Mouse (Mus musculus): ENCODE results near the gene Heyl. TPM values are rescaled to one million over a fixed set of nuclear protein-coding genes. Genes with fewer than 3 reads are reported as not detected.

Gene Heyl
- polyA plus RNA-seq, 1 experiment from 2014 or later, result 0.78 TPM

DNA sequence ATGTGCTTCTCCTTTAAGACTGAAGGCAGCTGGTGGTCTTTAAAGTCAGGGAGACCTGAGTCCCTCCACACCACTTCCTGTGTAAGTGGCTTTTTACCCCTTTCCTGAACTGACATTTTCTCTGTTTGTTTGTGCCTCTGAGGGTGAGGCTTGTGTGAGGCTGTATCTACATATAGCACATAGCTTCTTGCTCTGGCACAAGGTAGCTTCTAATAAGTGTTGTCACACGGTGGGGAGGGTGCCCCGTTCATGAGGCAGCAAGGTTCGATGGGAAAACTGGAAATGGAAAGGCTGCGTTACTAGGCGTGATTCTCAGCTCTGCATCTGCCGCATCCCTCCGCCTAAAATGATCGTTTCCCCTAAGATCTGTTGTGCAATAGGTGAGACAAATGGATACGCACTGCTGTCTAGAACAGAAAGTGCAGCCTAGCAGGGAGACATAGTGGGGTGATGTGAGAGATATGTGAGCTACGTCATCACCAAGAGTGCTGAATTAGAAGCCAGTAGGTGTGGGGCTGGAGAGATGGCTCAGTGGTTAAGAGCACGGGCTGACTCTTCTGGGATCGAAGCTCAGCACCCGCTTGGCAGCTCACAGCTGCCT, 3.2 kb downstream of the Heyl start:
- DNase-seq (no peak), ATAC-seq (no peak)
- Histone ChIP-seq H3K9ac (replicated peaks) (no peak overlapping the region), H3K36me3 (replicated peaks; ENCODE audit: insufficient read depth, low read length) (no peaks in the 10 kb centered on the region), H3K9me3 (ENCODE audit: low read length) (no peaks in the 10 kb centered on the region), H3K27me3 (ENCODE audit: insufficient read depth, low read length) (peaks cover 48% of the 10 kb centered on the region), H3K27ac (ENCODE audit: low read depth) (no peak overlapping the region), H3K4me2 (ENCODE audit: low read depth, low read length) (no peak overlapping the region), H3K4me1 (ENCODE audit: insufficient read depth) (peaks cover 21% of the 10 kb centered on the region), H3K4me3 (ENCODE audit: low read depth, low read length) (no peak overlapping the region)
- 57% methylated on average over 13 of the region's 13 CpGs for WGBS (ENCODE audit: insufficient replicate concordance)
- TF ChIP-seq EP300 (IDR thresholded peaks at IDR 0.05; ENCODE audit: low read depth) (no peak), CTCF (IDR thresholded peaks at IDR 0.05; ENCODE audit: low read depth) (no peak)

DNA sequence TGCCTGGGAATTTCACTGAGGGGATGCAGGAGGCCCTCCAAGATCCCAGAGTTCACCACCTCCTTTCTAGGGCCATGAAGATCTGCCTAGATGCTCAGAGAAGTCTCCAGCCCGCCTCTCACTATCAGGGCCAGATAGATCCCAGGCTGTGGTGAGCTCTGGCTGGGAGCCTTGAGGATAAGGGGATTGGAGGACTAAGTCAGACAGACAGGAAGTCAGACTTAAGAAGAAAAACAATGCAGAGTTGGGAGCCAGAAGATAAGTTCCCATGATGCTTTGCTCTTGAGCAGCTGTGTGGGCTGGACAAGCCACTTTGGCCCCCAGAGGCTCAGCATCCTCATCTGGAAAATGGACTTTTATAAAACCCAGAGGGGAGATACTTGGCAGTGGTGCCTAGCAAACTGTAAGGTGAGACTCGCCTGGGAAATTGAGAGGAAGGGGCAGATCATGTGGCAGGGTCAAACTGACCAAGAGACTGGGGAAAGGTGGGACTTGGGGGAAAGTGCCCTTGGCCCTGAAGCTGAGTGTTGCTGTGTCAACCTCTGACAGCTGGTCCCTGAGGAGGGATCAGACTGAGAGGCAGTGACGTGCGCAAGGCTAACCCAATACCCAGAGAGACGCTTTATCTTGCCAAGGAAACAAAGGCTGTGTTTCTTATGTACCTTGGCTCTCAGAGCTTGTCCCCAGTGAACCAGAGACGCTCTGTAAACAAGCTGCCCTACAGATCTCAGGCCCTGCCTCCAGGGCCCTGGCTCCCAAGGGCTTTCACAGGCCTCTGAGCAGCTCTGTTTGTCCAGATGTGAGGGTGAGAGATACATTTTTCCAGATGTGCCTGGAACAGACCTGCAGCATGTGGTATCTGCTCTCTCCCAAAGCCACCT, 4.3 kb downstream of the Heyl start:
- H3K36me3 ChIP-seq (replicated peaks; ENCODE audit: insufficient read depth, low read length), result no peaks in the 10 kb centered on the region
- no peak overlapping the region for H3K4me2 ChIP-seq (ENCODE audit: low read depth, low read length)
- no peak overlapping the region for H3K9ac ChIP-seq (replicated peaks)
- H3K4me3 ChIP-seq (ENCODE audit: low read depth, low read length), result no peak overlapping the region
- H3K27ac ChIP-seq (ENCODE audit: low read depth), result peak overlapping the region; percentile 22; the same call in 1 of the 2 replicates
- peaks cover 21% of the 10 kb centered on the region for H3K4me1 ChIP-seq (ENCODE audit: insufficient read depth)
- 59% methylated on average over 6 of the region's 6 CpGs for WGBS (ENCODE audit: insufficient replicate concordance)
- H3K9me3 ChIP-seq (ENCODE audit: low read length), result no peaks in the 10 kb centered on the region
- no peak for DNase-seq
- peaks cover 42% of the 10 kb centered on the region for H3K27me3 ChIP-seq (ENCODE audit: insufficient read depth, low read length)
- ATAC-seq, result no peak
- TF ChIP-seq EP300 (IDR thresholded peaks at IDR 0.05; ENCODE audit: low read depth), result no peak
- no peak for TF ChIP-seq CTCF (IDR thresholded peaks at IDR 0.05; ENCODE audit: low read depth)

DNA sequence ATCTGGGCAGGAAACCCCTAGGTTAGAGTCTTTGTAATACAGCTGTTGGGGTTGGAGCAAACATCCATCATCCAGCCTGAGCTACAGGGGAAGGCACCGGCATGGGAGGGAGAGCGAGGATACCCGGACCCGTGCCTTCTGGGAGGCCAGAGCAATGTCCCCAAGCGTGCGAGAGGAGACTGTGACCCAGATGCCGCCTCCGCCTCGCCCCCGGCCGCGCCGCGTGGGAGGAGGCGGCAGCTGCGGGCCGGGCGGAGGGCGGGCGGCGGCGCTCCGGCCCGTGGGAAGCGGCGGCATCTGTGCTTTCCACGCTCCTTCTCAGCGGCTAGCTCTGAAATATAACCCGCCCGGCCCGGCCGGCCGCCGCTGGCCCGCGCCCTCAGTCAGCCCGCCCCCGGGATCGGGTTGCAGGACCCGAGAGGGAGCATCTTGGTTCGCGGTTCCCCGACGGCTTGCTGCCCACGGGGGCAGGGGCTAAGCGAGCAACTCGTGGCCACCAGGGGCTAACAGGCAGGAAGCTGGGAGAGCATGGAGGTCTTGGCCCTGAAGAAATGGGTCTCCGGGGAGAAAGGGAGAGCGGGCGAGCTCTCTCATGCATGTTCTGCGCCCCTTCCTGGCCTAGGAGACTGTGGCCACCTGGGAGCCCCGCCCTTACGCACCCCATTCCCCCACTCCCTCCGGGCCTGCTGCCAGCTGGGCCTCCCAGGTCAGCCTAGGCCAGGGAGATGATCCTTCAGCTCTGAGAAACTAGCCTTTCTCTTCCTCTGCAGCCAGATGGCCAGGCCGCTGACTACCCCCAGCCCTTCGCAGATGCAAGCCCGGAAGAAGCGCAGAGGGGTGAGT, 6.2 kb downstream of the Heyl start:
- no peaks in the 10 kb centered on the region for H3K9me3 ChIP-seq (ENCODE audit: low read length)
- H3K36me3 ChIP-seq (replicated peaks; ENCODE audit: insufficient read depth, low read length), result no peaks in the 10 kb centered on the region
- DNase-seq (peak; percentile 62), ATAC-seq (peak; percentile 73)
- TF ChIP-seq EP300 (IDR thresholded peaks at IDR 0.05; ENCODE audit: low read depth), result no peak
- TF ChIP-seq CTCF (IDR thresholded peaks at IDR 0.05; ENCODE audit: low read depth), result no peak
- H3K4me1 ChIP-seq (ENCODE audit: insufficient read depth), result peaks cover 16% of the 10 kb centered on the region
- H3K4me3 ChIP-seq (ENCODE audit: low read depth, low read length), result peak overlapping the region; percentile 36
- H3K27me3 ChIP-seq (ENCODE audit: insufficient read depth, low read length), result peaks cover 36% of the 10 kb centered on the region
- H3K9ac ChIP-seq (replicated peaks), result no peak overlapping the region
- H3K4me2 ChIP-seq (ENCODE audit: low read depth, low read length), result peak overlapping the region; percentile 52
- peak overlapping the region; percentile 31; the same call in 1 of the 2 replicates for H3K27ac ChIP-seq (ENCODE audit: low read depth)
- WGBS (ENCODE audit: insufficient replicate concordance), result 8% methylated on average over 54 of the region's 58 CpGs

DNA sequence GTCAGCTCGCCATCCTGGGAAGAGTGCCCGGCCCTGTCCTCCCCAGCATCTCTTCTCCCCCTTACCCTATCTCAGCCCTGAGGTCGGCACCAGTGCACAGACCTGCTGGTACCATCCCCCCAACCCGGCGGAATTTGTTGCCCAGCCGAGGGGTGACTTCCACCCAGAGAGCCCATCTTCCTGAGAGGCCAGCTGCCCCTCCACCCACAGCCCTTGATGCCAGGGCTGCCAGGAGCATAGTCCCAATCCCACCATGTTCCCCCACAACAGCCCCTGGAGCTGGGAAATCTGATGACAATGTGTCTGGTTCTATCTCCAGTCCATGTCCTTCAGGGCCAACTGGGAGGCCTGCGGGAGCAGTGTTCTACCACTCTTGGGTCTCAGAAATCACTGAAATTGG, 12.9 kb downstream of the Heyl start:
- Histone ChIP-seq H3K4me2 (ENCODE audit: low read depth, low read length) (no peak overlapping the region), H3K9ac (replicated peaks) (no peak overlapping the region), H3K4me3 (ENCODE audit: low read depth, low read length) (no peak overlapping the region), H3K36me3 (replicated peaks; ENCODE audit: insufficient read depth, low read length) (no peaks in the 10 kb centered on the region), H3K4me1 (ENCODE audit: insufficient read depth) (no peaks in the 10 kb centered on the region), H3K27me3 (ENCODE audit: insufficient read depth, low read length) (0 out of 2 replicates have a peak, but pooled peaks cover 3% of the 10 kb centered on the region), H3K9me3 (ENCODE audit: low read length) (no peaks in the 10 kb centered on the region), H3K27ac (ENCODE audit: low read depth) (no peak overlapping the region)
- TF ChIP-seq EP300 (IDR thresholded peaks at IDR 0.05; ENCODE audit: low read depth) (no peak), CTCF (IDR thresholded peaks at IDR 0.05; ENCODE audit: low read depth) (no peak)
- ATAC-seq (no peak), DNase-seq (no peak)
- 78% methylated on average over 7 of the region's 7 CpGs for WGBS (ENCODE audit: insufficient replicate concordance)

DNA sequence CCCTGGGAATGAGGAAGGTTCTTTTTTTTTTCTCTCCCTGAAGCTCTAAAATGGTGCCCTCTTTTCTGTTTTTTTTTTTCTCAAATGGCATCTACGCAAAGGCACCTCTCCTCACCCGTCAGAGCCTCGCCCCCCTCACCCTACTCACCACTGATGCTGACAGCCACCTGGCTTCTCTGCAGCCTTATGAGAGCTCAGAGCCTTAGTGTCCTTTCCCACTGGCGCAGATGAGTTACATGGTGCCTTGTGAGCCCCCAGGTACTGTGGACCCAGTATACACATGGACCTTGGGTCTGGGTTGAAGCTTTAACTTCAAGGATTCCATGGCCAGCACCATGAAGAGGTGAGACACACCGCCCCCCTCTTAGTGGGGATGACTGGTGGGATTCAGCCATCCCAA, 13.3 kb downstream of the Heyl start:
- DNase-seq, result no peak

More for the DNA sequence above, 13.3 kb downstream of the Heyl start:
- ATAC-seq, result no peak
- H3K27me3 ChIP-seq (ENCODE audit: insufficient read depth, low read length), result 0 out of 2 replicates have a peak, but pooled peaks cover 3% of the 10 kb centered on the region
- no peak overlapping the region for H3K4me2 ChIP-seq (ENCODE audit: low read depth, low read length)
- no peak overlapping the region for H3K9ac ChIP-seq (replicated peaks)
- no peaks in the 10 kb centered on the region for H3K4me1 ChIP-seq (ENCODE audit: insufficient read depth)
- 86% methylated on average over 5 of the region's 5 CpGs for WGBS (ENCODE audit: insufficient replicate concordance)
- no peak overlapping the region for H3K27ac ChIP-seq (ENCODE audit: low read depth)
- no peak overlapping the region for H3K4me3 ChIP-seq (ENCODE audit: low read depth, low read length)
- no peak for TF ChIP-seq EP300 (IDR thresholded peaks at IDR 0.05; ENCODE audit: low read depth)
- no peak for TF ChIP-seq CTCF (IDR thresholded peaks at IDR 0.05; ENCODE audit: low read depth)
- H3K36me3 ChIP-seq (replicated peaks; ENCODE audit: insufficient read depth, low read length), result no peaks in the 10 kb centered on the region
- H3K9me3 ChIP-seq (ENCODE audit: low read length), result no peaks in the 10 kb centered on the region
